Mouse (Mus musculus) ES-E14 (cell line): ENCODE measurements around the gene 4931406P16Rik.

ENCODE experiments used
- CHD2 ChIP-seq: IDR thresholded peaks from 2 replicates; pipeline ENCODE4 v1.6.1; 2014; ENCODE audit warnings: mild to moderate bottlenecking, low read depth, low read length, inconsistent platforms
- HCFC1 ChIP-seq: IDR thresholded peaks from 2 replicates; pipeline ENCODE4 v1.6.1; 2012; ENCODE audit warnings: low read length, inconsistent platforms, borderline replicate concordance; ENCODE audit not compliant: insufficient read depth
- MAFK ChIP-seq: IDR thresholded peaks from 2 replicates; pipeline ENCODE4 v1.6.1; 2014; ENCODE audit warnings: mild to moderate bottlenecking, low read depth, low read length, inconsistent platforms; ENCODE audit not compliant: insufficient read depth
- ZC3H11A ChIP-seq: IDR thresholded peaks from 2 replicates; pipeline ENCODE4 v1.6.1; 2012; ENCODE audit warnings: low read depth, mild to moderate bottlenecking, inconsistent platforms, low read length, borderline replicate concordance

- no peak for TF ChIP-seq MAFK
- no peak for TF ChIP-seq ZC3H11A
- TF ChIP-seq HCFC1: no peak
- no peak for TF ChIP-seq CHD2
These were observed 42.3 kb upstream of the 4931406P16Rik start for GRCm38 (mm10) chr7:34355629-34356028.
